Mouse (Mus musculus) kidney, adult 2 months (tissue): ENCODE data around the gene Sacs.

Experiments
- CTCF ChIP-seq: fragments of 200-500 bp; conservative IDR thresholded peaks from 2 replicates; pipeline ENCODE4 v1.5.1; 2011; ENCODE audit warnings: low read depth, mild to moderate bottlenecking, control low read depth, low read length, moderate library complexity, mixed read lengths; ENCODE audit not compliant: insufficient read depth, insufficient read length
- POLR2A ChIP-seq: fragments of 200-500 bp; IDR thresholded peaks from one replicate; pipeline ENCODE4 v1.6.1; 2011; ENCODE audit warnings: low read depth, low read length, control low read depth

DNA sequence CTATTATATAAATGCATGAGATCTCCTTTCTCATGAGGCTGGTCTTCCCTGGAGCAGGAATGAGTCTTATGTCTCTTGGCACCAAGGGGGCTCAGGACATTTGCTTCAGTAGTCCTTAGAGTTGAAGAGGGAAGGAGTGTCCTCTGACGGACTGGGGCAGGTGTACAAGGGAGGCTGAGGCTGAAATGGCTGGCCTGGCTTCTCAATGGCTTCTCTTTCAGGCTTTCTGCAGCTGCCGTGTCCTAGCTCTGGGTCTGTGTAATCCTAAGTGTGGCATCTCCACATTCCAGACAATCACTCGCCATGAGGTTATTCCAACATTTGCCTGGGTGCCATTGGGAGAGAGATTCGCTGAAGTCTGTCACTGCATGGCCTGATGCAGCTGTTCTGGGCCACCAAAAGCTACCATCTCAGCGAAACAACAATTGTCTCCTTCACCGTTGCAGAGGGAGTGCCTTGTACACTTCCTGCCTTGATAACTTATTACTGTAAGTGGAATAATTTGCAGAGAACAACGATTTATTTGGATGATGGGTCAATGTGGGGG lies 9.2 kb upstream of the Sacs start:
- TF ChIP-seq CTCF (no peak), POLR2A (no peak)
